Comparison of ENCODE assay signal across 26 mouse cellular contexts in the genomic region with DNA sequence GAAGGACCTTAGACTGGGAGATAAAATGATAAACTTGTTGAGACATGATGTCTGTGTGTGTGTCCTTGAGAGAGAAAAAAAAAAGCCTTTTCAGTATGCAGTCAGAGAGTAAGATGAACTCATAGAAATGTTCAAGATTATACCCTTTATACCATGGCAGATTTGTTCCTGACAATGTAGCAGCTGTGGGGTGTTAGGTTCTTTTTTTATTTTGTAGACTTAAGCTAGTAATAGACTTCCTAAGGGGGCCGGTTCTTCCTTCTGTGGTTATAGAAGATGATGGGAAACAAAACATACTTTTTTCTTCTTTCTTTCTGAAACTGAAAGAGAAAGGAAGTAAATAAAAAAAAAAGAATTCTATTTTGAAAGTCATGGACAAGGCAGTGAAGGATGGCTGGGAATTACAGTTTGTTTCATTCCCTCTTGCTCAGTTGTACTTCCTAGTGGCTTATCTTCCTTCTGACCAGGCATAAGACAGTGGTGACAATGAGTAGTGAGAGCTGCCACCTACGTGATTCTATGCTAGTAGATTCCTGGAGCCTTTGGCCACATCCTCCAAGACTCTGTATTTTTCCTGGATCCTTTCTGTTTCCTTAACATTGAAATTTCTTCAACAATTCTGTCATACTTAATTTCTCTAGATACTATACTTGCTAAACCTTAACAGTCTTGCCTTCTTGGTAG.
"Had no signal": no experiment of that assay in that cellular context is flagged by ENCODE, and none has a peak within 500 bp of the region (broad histone marks: within the 10 kb centered on the region; RNA-seq: fewer than 3 reads in every experiment).

No protein-coding gene starts in this region.

- H3K27ac ChIP-seq: heart, adult 2 months; heart, embryonic 13.5 days; heart, embryonic 15.5 days; hindbrain, embryonic 13.5 days; hindbrain, embryonic 15.5 days; hindbrain, postnatal 0 days; kidney, embryonic 15.5 days; kidney, postnatal 0 days; limb, embryonic 13.5 days; limb, embryonic 15.5 days; liver, embryonic 12.5 days; liver, embryonic 14.5 days had no signal

- H3K4me3 ChIP-seq: heart, adult 2 months; heart, embryonic 13.5 days; heart, embryonic 15.5 days; hindbrain, embryonic 13.5 days; hindbrain, embryonic 15.5 days; kidney, embryonic 15.5 days; limb, embryonic 13.5 days; limb, embryonic 15.5 days; liver, embryonic 12.5 days had no signal

- DNase-seq: gastrocnemius, postnatal 14 days; gastrocnemius, postnatal 36 days; heart, adult 11 months; heart, adult 2 months; heart, postnatal 14 days; heart, postnatal 36 days; kidney, adult 11 months; kidney, adult 2 months; kidney, adult 9 months; kidney, postnatal 14 days; kidney, postnatal 36 days; layer of hippocampus, postnatal 36 days; left cerebral cortex, postnatal 4 days had no signal

- ATAC-seq: forebrain, embryonic 16.5 days; hindbrain, postnatal 0 days; intestine, embryonic 16.5 days; liver, embryonic 12.5 days had no signal
